In the genomic region with DNA sequence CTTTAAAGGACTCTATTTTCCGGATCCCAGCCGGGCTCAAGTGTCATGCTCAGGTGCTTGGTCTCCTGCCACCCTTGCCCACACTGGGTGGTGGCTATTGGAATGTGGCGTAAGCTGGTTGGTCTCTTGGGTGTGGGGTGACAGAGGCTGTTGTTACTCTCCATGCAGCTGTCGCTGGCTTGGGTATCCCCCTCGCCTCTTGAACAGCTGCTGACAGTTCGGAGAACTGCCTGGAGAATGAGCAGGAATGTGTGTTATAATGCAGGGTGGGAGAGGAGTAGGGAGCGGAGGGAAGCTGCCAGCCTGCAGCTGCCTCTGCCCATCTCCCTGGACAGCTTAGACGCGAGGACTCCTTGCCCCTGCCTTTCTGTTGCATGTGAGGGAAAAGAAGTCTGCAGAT, we compare ENCODE assay signal across 14 mouse cellular contexts. TPM values are rescaled to one million over a fixed set of nuclear protein-coding genes. Genes with fewer than 3 reads are reported as not detected.
A peak's percentile ranks its signal among the peaks of the same experiment; 100 is the strongest.
DNase-seq lines count a peak whose midpoint lies in the region; ATAC-seq and TF ChIP-seq lines count a peak whose summit lies in the region.
"Had no signal": no experiment of that assay in that cellular context is flagged by ENCODE, and none has a peak within 500 bp of the region (broad histone marks: within the 10 kb centered on the region; RNA-seq: fewer than 3 reads in every experiment).

No protein-coding gene starts in this region.

- H3K36me3 ChIP-seq in heart, adult 2 months (ENCODE audit: control insufficient read depth, insufficient read depth, low read length) = peaks cover 14% of the 10 kb centered on the region
- H3K36me3 ChIP-seq in C2C12 (ENCODE audit: control insufficient read depth, insufficient read depth) = peaks cover 68% of the 10 kb centered on the region
- peaks cover 30% of the 10 kb centered on the region for H3K36me3 ChIP-seq in heart, embryonic 16.5 days (ENCODE audit: control insufficient read depth, insufficient read depth)

- no peak overlapping the region for H3K9ac ChIP-seq in heart, adult 2 months (ENCODE audit: low read depth, low read length)
- no peak overlapping the region for H3K9ac ChIP-seq in heart, embryonic 16.5 days (ENCODE audit: low read length)
- H3K9ac ChIP-seq: neural tube, embryonic 12.5 days had no signal

- 50% methylated on average over 9 of the region's 9 CpGs for WGBS in heart, adult 2 months
- 35% methylated on average over 9 of the region's 9 CpGs for WGBS in heart, embryonic 16.5 days

- H3K27ac ChIP-seq in heart, adult 2 months = peak overlapping the region; percentile 76
- H3K27ac ChIP-seq in layer of hippocampus, adult 2 months = peak overlapping the region; percentile 98
- peak overlapping the region; percentile 72 for H3K27ac ChIP-seq in heart, embryonic 16.5 days (ENCODE audit: low read length)
- H3K27ac ChIP-seq: neural tube, embryonic 12.5 days had no signal

- H3K4me3 ChIP-seq in heart, adult 2 months = no peak overlapping the region
- H3K4me3 ChIP-seq in layer of hippocampus, adult 2 months = peak overlapping the region; percentile 73
- H3K4me3 ChIP-seq in C2C12 (ENCODE audit: insufficient read depth, poor library complexity, severe bottlenecking) = no peak overlapping the region
- no peak overlapping the region for H3K4me3 ChIP-seq in heart, embryonic 16.5 days (ENCODE audit: low read length)
- H3K4me3 ChIP-seq: neural tube, embryonic 12.5 days had no signal

- no peak for TF ChIP-seq EP300 in heart, adult 2 months (IDR thresholded peaks at IDR 0.05; ENCODE audit: insufficient read depth, low read depth, low read length)

- TF ChIP-seq CTCF in heart, adult 2 months (IDR thresholded peaks at IDR 0.05) = no peak
- no peak for TF ChIP-seq CTCF in layer of hippocampus, adult 2 months (conservative IDR thresholded peaks at IDR 0.05)
- TF ChIP-seq CTCF in C2C12 (IDR thresholded peaks at IDR 0.05; ENCODE audit: control insufficient read depth, insufficient read depth, insufficient read length) = no peak

- H3K27me3 ChIP-seq in heart, adult 2 months (ENCODE audit: control insufficient read depth, insufficient read depth, low read length) = no peaks in the 10 kb centered on the region
- no peaks in the 10 kb centered on the region for H3K27me3 ChIP-seq in C2C12 (ENCODE audit: control insufficient read depth, insufficient read depth, insufficient read length)
- no peaks in the 10 kb centered on the region for H3K27me3 ChIP-seq in heart, embryonic 16.5 days (ENCODE audit: control insufficient read depth, insufficient read depth, low read length)
- H3K27me3 ChIP-seq: neural tube, embryonic 12.5 days had no signal

- peak; percentile 38; the same call in 1 of the 2 replicates for ATAC-seq in heart, embryonic 16.5 days (replicated peaks; ENCODE audit: extremely low read depth, insufficient read depth, low FRiP score)

- peaks cover 10% of the 10 kb centered on the region for H3K79me2 ChIP-seq in heart, adult 2 months (replicated peaks; ENCODE audit: control insufficient read depth, insufficient read depth, low read length)
- peaks cover 85% of the 10 kb centered on the region for H3K79me2 ChIP-seq in C2C12 (ENCODE audit: control insufficient read depth, insufficient read depth)

- no peak overlapping the region for H3ac ChIP-seq in C2C12 (ENCODE audit: control insufficient read depth, insufficient read length, low read depth)

- no peak for DNase-seq in heart, adult 2 months
- no peak for DNase-seq in heart, postnatal 4 days
- DNase-seq in layer of hippocampus, adult 2 months (ENCODE audit: low spot score in 2 of 2) = no peak
- no peak for DNase-seq in layer of hippocampus, adult 9-10 months (ENCODE audit: low spot score)
- DNase-seq in spleen, adult 12 weeks (ENCODE audit: low spot score) = no peak
- DNase-seq in c-Kit-positive CD71-positive TER-119-positive erythroid progenitor cells, embryonic 14.5 days (ENCODE audit: low spot score) = no peak
- DNase-seq: adrenal gland, postnatal 36 days; cerebellum, adult 9-10 months had no signal

- intact Hi-C loops in heart, adult 2 months (cut with DNase I) = no loop called here

- H3K4me2 ChIP-seq in heart, embryonic 16.5 days (ENCODE audit: low read depth, low read length) = no peak overlapping the region
- H3K4me2 ChIP-seq: neural tube, embryonic 12.5 days had no signal

- peaks cover 61% of the 10 kb centered on the region for H3K79me3 ChIP-seq in C2C12 (ENCODE audit: low read depth)

- no peaks in the 10 kb centered on the region for H3K9me3 ChIP-seq in heart, embryonic 16.5 days (replicated peaks; ENCODE audit: control insufficient read depth, low read length)
- H3K9me3 ChIP-seq: neural tube, embryonic 12.5 days had no signal

- no peak for TF ChIP-seq POLR2A in heart, adult 2 months (IDR thresholded peaks at IDR 0.05; ENCODE audit: insufficient read depth, low read depth, low read length)

- peaks cover 45% of the 10 kb centered on the region for H3K4me1 ChIP-seq in heart, adult 2 months (ENCODE audit: control insufficient read depth, insufficient read depth, low read length)
- H3K4me1 ChIP-seq in heart, embryonic 16.5 days (ENCODE audit: control insufficient read depth, insufficient read depth, low read length) = peaks cover 72% of the 10 kb centered on the region

TF ChIP-seq in C2C12, 6 proteins besides CTCF, POLR2A, EP300 and RAD21:
- TF ChIP-seq MYOD1 (IDR thresholded peaks at IDR 0.05; ENCODE audit: control insufficient read depth, insufficient read length, low read depth) (peak; percentile 99), MYOG (IDR thresholded peaks at IDR 0.05; ENCODE audit: control insufficient read depth, extremely low read depth, insufficient read length) (no peak), FOSL1 (IDR thresholded peaks at IDR 0.05; ENCODE audit: insufficient read depth, low read length, poor library complexity, severe bottlenecking) (no peak), USF1 (IDR thresholded peaks at IDR 0.05; ENCODE audit: low read depth) (no peak), MAX (IDR thresholded peaks at IDR 0.05) (peak; percentile 43), CEBPB (IDR thresholded peaks at IDR 0.05; ENCODE audit: low read depth) (no peak)

RNA-seq across cellular contexts. Expression of a gene that starts 22.9 kb away (rescaled TPM):
- total RNA-seq in heart, adult 2 months (2021) = not detected
- polyA plus RNA-seq in heart, adult 2 months (2012; rRNA removed) = 0.41 TPM in 1 of 2 replicates, not detected in the other
- total RNA-seq in heart, postnatal 4 days (2021) = under 1 TPM in 1 of 2 experiments, not detected in 1; 0.20 TPM
- not detected for total RNA-seq in layer of hippocampus, adult 2 months (2021)
- 0.05 TPM for polyA plus RNA-seq in C2C12 (2012; fragmentation: generic; extraction: Trizol)
- polyA plus RNA-seq in heart, embryonic 16.5 days (2015; fragmentation: Nextera tagmentation; extraction: Ambion mirVana) = not detected in 2 replicates
- total RNA-seq: adrenal gland, postnatal 36 days; layer of hippocampus, postnatal 25 days had no signal
- polyA plus RNA-seq: liver, embryonic 16.5 days; neural tube, embryonic 12.5 days; stomach, embryonic 16.5 days had no signal

RNA-seq across cellular contexts. Expression of a gene that starts 24.3 kb away (rescaled TPM):
- total RNA-seq in heart, adult 2 months (2021) = 10 to 100 TPM; 37.3 to 37.5 TPM
- 51.0 and 53.4 TPM in 2 replicates for polyA plus RNA-seq in heart, adult 2 months (2012; rRNA removed)
- total RNA-seq in heart, postnatal 4 days (2021) = 100 to 1,000 TPM; 104 to 109 TPM
- 100 to 1,000 TPM; 268 to 283 TPM for total RNA-seq in layer of hippocampus, adult 2 months (2021)
- 88.3 TPM for polyA plus RNA-seq in C2C12 (2012; fragmentation: generic; extraction: Trizol)
- 76.7 and 85.5 TPM in 2 replicates for polyA plus RNA-seq in heart, embryonic 16.5 days (2015; fragmentation: Nextera tagmentation; extraction: Ambion mirVana)

RNA-seq across cellular contexts. Expression of a gene that starts 54.3 kb away (rescaled TPM):
- 10 to 100 TPM; 65.3 to 67.6 TPM for total RNA-seq in heart, adult 2 months (2021)
- polyA plus RNA-seq in heart, adult 2 months (2012; rRNA removed) = 80.0 and 115 TPM in 2 replicates
- 100 to 1,000 TPM; 145 to 152 TPM for total RNA-seq in heart, postnatal 4 days (2021)
- 10 to 100 TPM; 86.8 to 91.6 TPM for total RNA-seq in layer of hippocampus, adult 2 months (2021)
- 351 TPM for polyA plus RNA-seq in C2C12 (2012; fragmentation: generic; extraction: Trizol)
- 136 and 161 TPM in 2 replicates for polyA plus RNA-seq in heart, embryonic 16.5 days (2015; fragmentation: Nextera tagmentation; extraction: Ambion mirVana)

RNA-seq across cellular contexts. Expression of a gene that starts 55.6 kb away (rescaled TPM):
- total RNA-seq in heart, adult 2 months (2021) = 10 to 100 TPM; 24.9 to 25.7 TPM
- polyA plus RNA-seq in heart, adult 2 months (2012; rRNA removed) = 29.9 and 46.1 TPM in 2 replicates
- total RNA-seq in heart, postnatal 4 days (2021) = 10 to 100 TPM; 44.9 to 49.2 TPM
- 10 to 100 TPM; 55.1 to 55.5 TPM for total RNA-seq in layer of hippocampus, adult 2 months (2021)
- polyA plus RNA-seq in C2C12 (2012; fragmentation: generic; extraction: Trizol) = 14.4 TPM
- polyA plus RNA-seq in heart, embryonic 16.5 days (2015; fragmentation: Nextera tagmentation; extraction: Ambion mirVana) = 67.4 and 68.6 TPM in 2 replicates
